Mouse (Mus musculus): ENCODE measurements around the gene Hhat.
A peak's percentile ranks its signal among the peaks of the same experiment; 100 is the strongest.

Hhat gene

DNA sequence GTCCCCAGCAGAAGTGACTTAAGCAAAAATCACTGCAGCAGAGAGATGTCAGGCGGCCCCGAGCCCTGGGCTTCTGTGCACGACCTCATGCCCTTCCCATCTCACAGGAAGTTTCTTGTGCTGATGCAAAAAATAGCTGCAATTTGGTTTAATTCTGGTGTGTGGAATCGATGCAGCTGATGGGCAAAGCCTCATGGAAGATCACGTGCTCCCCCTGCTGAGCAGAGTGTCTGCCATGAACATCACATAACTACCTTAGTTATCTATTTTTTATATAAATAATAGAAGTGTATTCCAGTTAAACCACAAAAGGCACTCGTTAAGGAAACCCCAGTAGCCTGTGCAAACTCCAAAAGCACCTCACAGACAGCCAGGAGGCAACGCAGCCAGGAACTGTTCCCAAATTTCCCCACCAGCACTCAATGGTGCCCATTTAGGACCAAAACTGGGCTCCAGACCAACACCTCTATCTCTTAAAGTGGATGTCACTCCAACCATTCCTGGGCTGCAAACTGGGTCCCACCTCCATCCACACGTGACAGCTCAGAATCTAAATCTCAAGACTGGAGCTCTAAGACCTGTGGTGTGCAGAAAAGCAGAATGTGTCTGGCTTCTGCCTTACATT lies 118.9 kb downstream of the Hhat start:
- DNase-seq (ENCODE audit: extremely low spot score): no peak

- DNase-seq (ENCODE audit: extremely low spot score): no peak
Measured at GRCm38 (mm10) chr1:192650586-192650985, 120.4 kb downstream of the Hhat start.

- no peak for DNase-seq (ENCODE audit: extremely low spot score)
Measured at GRCm38 (mm10) chr1:192650023-192650422, 121.0 kb downstream of the Hhat start.

GRCm38 (mm10) chr1:192649233-192649632 lies 121.8 kb downstream of the Hhat start:
- DNase-seq (ENCODE audit: extremely low spot score): no peak

DNA sequence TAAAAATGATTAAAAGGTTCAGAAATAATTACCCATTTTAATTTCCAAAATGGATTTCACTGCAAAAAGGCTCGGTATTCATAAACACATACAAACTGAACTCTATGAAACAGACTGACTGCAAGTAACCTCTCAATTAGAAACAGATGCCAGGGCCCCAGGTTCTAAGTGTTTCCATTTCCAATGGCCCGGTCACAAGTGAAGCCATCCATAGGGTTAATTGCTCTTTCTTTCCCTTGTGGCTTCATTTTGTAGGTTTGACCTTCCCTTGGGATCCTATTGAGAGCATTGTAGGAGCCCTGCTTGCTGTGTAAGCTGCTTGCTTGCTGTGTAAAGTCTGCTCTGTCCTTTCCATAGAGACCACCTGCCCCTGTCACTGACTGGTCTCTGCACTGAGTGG lies 123.7 kb downstream of the Hhat start:
- DNase-seq (ENCODE audit: extremely low spot score): peak; percentile 15

DNA sequence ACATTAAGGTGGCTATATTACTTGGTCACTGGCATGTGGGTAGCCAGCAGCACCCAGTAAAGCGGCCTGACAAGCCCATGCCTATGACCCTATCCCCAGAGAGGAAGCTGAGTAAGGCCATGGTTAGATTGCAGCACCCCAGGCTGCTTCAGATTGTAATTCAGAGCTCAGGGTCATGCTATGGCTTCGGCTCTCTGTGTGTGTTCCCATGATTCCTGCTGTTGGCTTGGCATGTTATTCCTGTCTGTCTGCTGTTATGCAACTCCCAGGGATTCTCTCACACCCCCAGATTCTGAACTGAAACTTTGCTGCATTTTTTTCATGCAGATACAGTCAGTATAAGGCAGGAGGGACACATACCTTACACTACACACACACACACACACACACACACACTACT lies 128.9 kb downstream of the Hhat start:
- DNase-seq (ENCODE audit: extremely low spot score): no peak

- no peak for DNase-seq (ENCODE audit: extremely low spot score)
Measured at GRCm38 (mm10) chr1:192639175-192639574, 131.8 kb downstream of the Hhat start.

DNA sequence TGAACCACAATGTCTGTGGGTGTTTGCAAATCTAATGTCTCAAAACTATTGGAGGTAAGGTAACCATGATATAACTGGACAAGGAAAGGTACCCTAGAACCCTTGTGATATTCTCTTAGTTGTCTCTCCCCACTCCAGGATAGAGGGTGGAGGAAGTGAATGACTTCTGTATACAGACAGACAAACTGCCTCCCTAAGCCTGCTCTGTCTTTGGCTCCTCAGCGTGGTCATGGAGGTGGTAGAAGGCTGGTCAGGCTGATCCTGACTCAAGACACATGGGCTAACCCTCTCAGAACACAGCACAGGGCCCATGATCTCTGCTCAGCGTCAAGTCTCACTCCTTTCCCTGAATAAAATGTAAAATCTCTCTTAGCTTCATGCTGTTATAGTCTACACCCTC lies 149.2 kb downstream of the Hhat start:
- no peak for DNase-seq (ENCODE audit: extremely low spot score)

DNA sequence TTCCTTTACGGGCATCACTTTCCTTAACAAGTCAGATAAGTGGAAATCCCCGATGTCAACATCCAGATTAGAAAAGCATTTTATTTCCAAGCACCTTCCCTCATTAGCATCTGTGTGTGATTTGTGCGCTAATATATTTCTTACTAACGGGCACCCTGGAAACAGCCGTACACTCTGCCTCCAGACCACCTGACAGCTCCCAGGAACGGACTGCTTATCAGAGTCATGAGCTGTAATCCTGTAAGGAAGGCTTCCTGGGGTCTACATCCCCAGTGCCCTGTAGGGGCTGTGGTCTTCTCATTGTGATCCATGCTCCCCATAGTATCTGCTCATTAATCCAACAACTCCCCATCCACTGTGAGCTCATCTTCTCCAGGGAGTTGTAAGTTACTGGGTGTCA lies 157.8 kb downstream of the Hhat start:
- DNase-seq (ENCODE audit: extremely low spot score): no peak

DNA sequence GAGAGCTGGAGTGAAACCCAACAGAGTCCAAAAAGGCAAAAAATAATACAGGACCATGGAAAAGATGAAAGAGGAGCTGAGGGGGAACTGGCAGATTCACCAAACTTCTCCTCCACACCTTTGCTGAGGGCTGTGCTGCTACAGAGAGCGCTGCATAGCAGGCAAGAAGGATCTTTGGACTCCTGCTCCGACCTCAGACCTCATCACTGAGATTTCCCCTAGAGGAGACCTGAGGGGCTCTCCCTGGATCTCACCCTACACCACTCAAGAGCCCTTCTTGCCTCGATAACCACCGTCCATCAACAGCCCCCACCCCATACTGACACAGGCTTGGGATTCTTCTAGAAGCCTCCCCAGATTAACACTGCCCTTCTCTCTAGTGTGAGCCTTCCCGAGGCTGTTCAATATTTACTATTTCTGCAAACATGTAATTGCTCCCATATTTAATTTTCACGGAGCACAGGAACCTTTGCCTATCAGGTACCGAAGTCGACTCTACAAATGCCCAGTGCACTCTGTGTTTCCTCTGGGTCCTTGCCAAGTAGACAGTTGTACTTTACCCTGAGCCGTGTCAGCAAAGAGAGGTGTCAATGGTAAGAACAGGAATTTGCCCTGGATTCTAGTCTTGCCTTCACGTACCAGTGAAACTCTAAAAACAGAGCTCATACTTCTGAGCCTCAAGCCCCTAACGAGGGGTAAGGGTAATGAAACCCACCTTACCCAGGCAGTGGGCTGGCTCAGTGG lies 158.9 kb downstream of the Hhat start:
- DNase-seq (ENCODE audit: extremely low spot score): no peak

DNA sequence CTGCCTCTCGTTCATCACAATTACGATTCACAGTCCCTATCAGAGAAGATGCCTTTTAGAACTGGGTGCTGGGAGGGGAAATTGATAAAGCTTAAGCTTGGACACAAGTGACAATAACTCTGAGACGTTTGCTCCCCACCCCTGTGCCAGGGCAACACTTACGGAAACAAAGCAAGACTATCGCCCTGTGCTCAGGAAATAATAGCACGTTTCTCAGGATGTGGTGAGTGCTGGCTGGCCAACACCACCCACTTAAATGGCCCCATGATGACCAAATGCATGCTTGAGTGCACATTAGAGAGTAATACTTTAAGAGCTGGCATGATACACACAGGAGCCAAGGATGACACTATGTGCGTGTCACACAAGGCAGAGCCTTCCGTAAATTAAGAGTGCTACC lies 164.1 kb downstream of the Hhat start:
- no peak for DNase-seq (ENCODE audit: extremely low spot score)

DNA sequence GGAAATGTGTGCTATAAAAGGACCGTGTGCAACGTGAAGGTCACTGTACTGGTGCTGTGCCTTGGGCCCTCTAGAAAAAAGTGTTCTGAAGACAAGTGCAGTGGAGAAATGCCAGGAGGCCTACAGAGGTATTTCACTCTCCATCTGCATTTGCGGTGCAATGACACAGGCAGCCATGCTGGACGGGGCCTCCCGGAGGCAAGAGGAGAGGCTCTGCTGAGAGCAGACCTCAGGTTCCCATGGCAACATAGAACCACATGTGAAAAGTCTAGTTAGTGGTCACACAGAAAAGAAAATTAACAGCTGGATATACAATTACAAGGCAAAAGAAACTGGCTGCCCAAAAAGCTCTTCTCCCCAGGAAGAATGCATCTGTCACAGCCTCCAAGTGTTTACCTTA lies 166.6 kb downstream of the Hhat start:
- no peak for DNase-seq (ENCODE audit: extremely low spot score)

GRCm38 (mm10) chr1:192603556-192603955 lies 167.5 kb downstream of the Hhat start:
- no peak for DNase-seq (ENCODE audit: extremely low spot score)

DNA sequence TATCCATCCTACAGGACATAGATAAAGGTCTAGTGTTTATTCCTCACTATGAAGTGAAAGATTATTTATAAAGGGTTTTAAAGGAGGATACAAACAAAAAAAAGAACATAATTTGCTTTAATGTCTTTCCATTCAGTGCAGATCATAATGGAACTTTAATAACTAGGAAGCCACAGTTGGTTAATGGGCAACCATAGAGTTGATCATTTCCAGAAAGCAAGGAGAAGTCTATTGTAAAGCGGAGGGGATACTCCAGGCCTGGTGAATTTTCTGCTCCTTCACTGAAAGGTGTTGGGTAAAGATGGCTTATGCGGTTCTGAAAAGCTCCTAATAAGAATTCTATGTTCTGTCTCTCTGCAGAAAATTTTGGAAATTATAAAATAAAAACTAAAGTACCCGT lies 169.8 kb downstream of the Hhat start:
- no peak for DNase-seq (ENCODE audit: extremely low spot score)

GRCm38 (mm10) chr1:192599746-192600145 lies 171.3 kb downstream of the Hhat start:
- DNase-seq (ENCODE audit: extremely low spot score): no peak

- peak; percentile 73 for DNase-seq (ENCODE audit: extremely low spot score)
Measured at GRCm38 (mm10) chr1:192598380-192598779, 172.6 kb downstream of the Hhat start.

GRCm38 (mm10) chr1:192595426-192595825 lies 175.6 kb downstream of the Hhat start:
- DNase-seq (ENCODE audit: extremely low spot score): no peak

- no peak for DNase-seq (ENCODE audit: extremely low spot score)
Measured at GRCm38 (mm10) chr1:192593492-192593891, 177.5 kb downstream of the Hhat start.

GRCm38 (mm10) chr1:192587451-192587850 lies 183.6 kb downstream of the Hhat start:
- no peak for DNase-seq (ENCODE audit: extremely low spot score)

GRCm38 (mm10) chr1:192585289-192585688 lies 185.7 kb downstream of the Hhat start:
- DNase-seq (ENCODE audit: extremely low spot score): no peak

DNA sequence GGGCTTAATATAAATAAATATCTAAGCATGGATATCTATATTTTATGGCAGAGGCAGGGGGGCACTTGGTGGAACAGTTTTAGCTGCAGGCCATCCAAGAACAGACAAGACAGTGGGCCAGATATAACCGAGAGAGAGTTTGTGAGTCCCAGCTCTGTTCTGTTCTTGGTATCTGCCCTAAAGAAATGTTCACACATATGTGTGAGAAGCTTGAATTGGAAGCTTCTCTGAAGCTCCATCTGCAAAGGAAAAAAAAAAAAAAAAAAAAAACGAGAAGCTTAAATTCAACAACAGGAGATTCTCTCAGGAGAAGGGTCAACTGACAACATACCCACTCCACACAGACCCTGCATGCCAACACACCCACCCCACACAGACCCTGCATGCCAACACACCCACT lies 188.1 kb downstream of the Hhat start:
- no peak for DNase-seq (ENCODE audit: extremely low spot score)

DNA sequence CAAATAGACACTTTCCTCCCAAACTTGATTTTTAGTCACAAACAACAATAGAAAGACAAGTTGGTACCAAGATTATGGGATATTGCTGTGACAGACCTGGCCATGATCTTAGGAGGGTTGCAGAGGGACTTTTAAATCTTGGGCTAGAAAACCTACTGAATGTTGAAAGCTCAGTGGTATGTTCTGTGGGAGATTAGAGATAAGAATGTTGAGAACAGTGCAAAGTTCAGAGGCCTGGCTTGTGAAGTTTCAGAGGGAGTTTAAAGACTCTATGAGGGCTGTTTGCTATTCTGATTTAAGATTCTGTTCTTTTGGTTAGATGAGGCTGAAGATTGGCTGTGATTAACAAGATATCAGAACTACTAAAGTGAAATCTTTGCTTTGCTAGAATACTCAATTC lies 206.3 kb downstream of the Hhat start:
- DNase-seq (ENCODE audit: extremely low spot score): no peak

- no peak for DNase-seq (ENCODE audit: extremely low spot score)
Measured at GRCm38 (mm10) chr1:192559341-192559740, 211.7 kb downstream of the Hhat start.

Measured in embryo, embryonic 9.5 days (tissue).